Mouse (Mus musculus) ES-E14 (cell line): ENCODE measurements around the gene Trpv4. TPM values are rescaled to one million over a fixed set of nuclear protein-coding genes. Genes with fewer than 3 reads are reported as not detected.

Experiments used
- DNase-seq: peaks from one replicate; pipeline ENCODE4 v3.0.0-alpha.2; 2013; ENCODE audit warnings: low read depth, low spot score
- H3K27ac ChIP-seq: 2 replicates; pipeline ENCODE4 v1.5.1; 2012; ENCODE audit warnings: low read depth, mild to moderate bottlenecking, low read length, moderate library complexity, mixed read lengths; ENCODE audit not compliant: poor library complexity, insufficient read depth, severe bottlenecking
- H3K36me3 ChIP-seq: 2 replicates; pipeline ENCODE4 v1.6.1; 2012; ENCODE audit warnings: mild to moderate bottlenecking, low read length, moderate library complexity, mixed read lengths; ENCODE audit not compliant: control insufficient read depth, poor library complexity, insufficient read depth, severe bottlenecking
- H3K4me1 ChIP-seq, 2 experiments: fragments of 150-350 bp in 1 of 2; sonication (generic) in 1 of 2; 2 replicates each; pipeline ENCODE4 v1.6.1; 2012; ENCODE audit warnings: low read length in 2 of 2, mild to moderate bottlenecking in 1 of 2, mixed read lengths in 1 of 2; ENCODE audit not compliant: control insufficient read depth in 2 of 2, insufficient read depth in 2 of 2, poor library complexity in 1 of 2
- H3K4me3 ChIP-seq, 2 experiments: fragments of 150-350 bp in 1 of 2; sonication (generic) in 1 of 2; 2 replicates each; pipeline ENCODE4 v1.5.1; 2012; ENCODE audit warnings: low read length in 2 of 2, low read depth in 1 of 2, mild to moderate bottlenecking in 1 of 2, mixed read lengths in 1 of 2; ENCODE audit not compliant: insufficient read depth in 1 of 2, poor library complexity in 1 of 2, severe bottlenecking in 1 of 2
- H3K9ac ChIP-seq: 2 replicates; pipeline ENCODE4 v1.6.1; 2012; ENCODE audit warnings: low read depth, mild to moderate bottlenecking, low read length, mixed read lengths; ENCODE audit not compliant: poor library complexity, insufficient read depth, severe bottlenecking
- H3K9me3 ChIP-seq: fragments of 150-350 bp; sonication (generic); 2 replicates; pipeline ENCODE4 v1.6.1; 2012; ENCODE audit warnings: low read depth, mild to moderate bottlenecking, low read length; ENCODE audit not compliant: control insufficient read depth, insufficient read depth
- CHD2 ChIP-seq: IDR thresholded peaks from 2 replicates; pipeline ENCODE4 v1.6.1; 2014; ENCODE audit warnings: mild to moderate bottlenecking, low read depth, low read length, inconsistent platforms
- HCFC1 ChIP-seq: IDR thresholded peaks from 2 replicates; pipeline ENCODE4 v1.6.1; 2012; ENCODE audit warnings: low read length, inconsistent platforms, borderline replicate concordance; ENCODE audit not compliant: insufficient read depth
- MAFK ChIP-seq: IDR thresholded peaks from 2 replicates; pipeline ENCODE4 v1.6.1; 2014; ENCODE audit warnings: mild to moderate bottlenecking, low read depth, low read length, inconsistent platforms; ENCODE audit not compliant: insufficient read depth
- ZC3H11A ChIP-seq: IDR thresholded peaks from 2 replicates; pipeline ENCODE4 v1.6.1; 2012; ENCODE audit warnings: low read depth, mild to moderate bottlenecking, inconsistent platforms, low read length, borderline replicate concordance
- ZNF384 ChIP-seq: IDR thresholded peaks from 2 replicates; pipeline ENCODE4 v1.6.1; 2012; ENCODE audit warnings: low read depth, low read length, inconsistent platforms
- in situ Hi-C, 2 experiments: fragments of 600-800 bp; cut with MboI; formaldehyde crosslinking; loops; one replicate each; pipeline ENCODE4 v1.15.1; 2025; ENCODE audit warnings: low sequenced_read_pairs in 2 of 2, inconsistent platforms in 1 of 2; ENCODE audit not compliant: unreplicated experiment in 2 of 2
- total RNA-seq: library from RNA; depleted of rRNA; stranded (reverse); fragments of 300-350 nt; gene quantifications from 2 replicates; pipeline ENCODE4 v1.2.3, GENCODE M21; 2012

Gene Trpv4
- total RNA-seq, 1 experiment = 1.4 TPM

- Histone ChIP-seq H3K36me3 (no peaks in the 10 kb centered on the region), H3K9me3 (no peaks in the 10 kb centered on the region), H3K9ac (peak overlapping the region; percentile 81; the same call in 1 of the 2 replicates), H3K27ac (no peak overlapping the region), H3K4me3 (peak overlapping the region; percentile 87 to 88), H3K4me1 (peaks cover 0 to 17% of the 10 kb centered on the region in 2 experiments; a peak in 1 of 4 replicates)
- TF ChIP-seq CHD2 (no peak), MAFK (no peak), ZC3H11A (no peak), ZNF384 (no peak)
- in situ Hi-C loops = no loop called here
- DNase-seq = no peak
These were observed 31.6 kb upstream of the Trpv4 start for GRCm38 (mm10) chr5:114689700-114690366.

- Histone ChIP-seq H3K9me3 (no peaks in the 10 kb centered on the region), H3K4me3 (no peak overlapping the region), H3K36me3 (no peaks in the 10 kb centered on the region), H3K4me1 (peaks cover 0 to 17% of the 10 kb centered on the region in 2 experiments; a peak in 1 of 4 replicates), H3K27ac (no peak overlapping the region), H3K9ac (no peak overlapping the region)
- in situ Hi-C loops = no loop called here
- no peak for DNase-seq
- no peak for TF ChIP-seq ZC3H11A
- TF ChIP-seq HCFC1 = no peak
- no peak for TF ChIP-seq ZNF384
- no peak for TF ChIP-seq CHD2
- TF ChIP-seq MAFK = no peak
These were observed 30.5 kb upstream of the Trpv4 start for GRCm38 (mm10) chr5:114688703-114689102.

- H3K36me3 ChIP-seq = no peaks in the 10 kb centered on the region
- no peaks in the 10 kb centered on the region for H3K9me3 ChIP-seq
- peaks cover 0 to 17% of the 10 kb centered on the region in 2 experiments; a peak in 1 of 4 replicates for H3K4me1 ChIP-seq
- in situ Hi-C loops = no loop called here
- H3K4me3 ChIP-seq = no peak overlapping the region
- no peak for DNase-seq
- H3K9ac ChIP-seq = no peak overlapping the region
- TF ChIP-seq MAFK = no peak
- no peak for TF ChIP-seq HCFC1
- no peak for TF ChIP-seq ZC3H11A
- no peak for TF ChIP-seq CHD2
- TF ChIP-seq ZNF384 = no peak
- no peak overlapping the region for H3K27ac ChIP-seq
These were observed 29.7 kb upstream of the Trpv4 start for GRCm38 (mm10) chr5:114687901-114688300.

- TF ChIP-seq MAFK (no peak), CHD2 (no peak)
- no peak overlapping the region for H3K9ac ChIP-seq
- no peaks in the 10 kb centered on the region for H3K9me3 ChIP-seq
- in situ Hi-C loops = no loop called here
- no peak for DNase-seq
- no peak overlapping the region for H3K4me3 ChIP-seq
- no peak overlapping the region for H3K27ac ChIP-seq
- H3K4me1 ChIP-seq = peaks cover 0 to 12% of the 10 kb centered on the region in 2 experiments; a peak in 1 of 4 replicates
- no peaks in the 10 kb centered on the region for H3K36me3 ChIP-seq
These were observed 28.5 kb upstream of the Trpv4 start for GRCm38 (mm10) chr5:114686726-114687210.

GRCm38 (mm10) chr5:114685986-114686385, 27.8 kb upstream of the Trpv4 start:
- no peak overlapping the region for H3K9ac ChIP-seq
- in situ Hi-C loops = no loop called here
- no peaks in the 10 kb centered on the region for H3K9me3 ChIP-seq
- peaks cover 0 to 12% of the 10 kb centered on the region in 2 experiments; a peak in 1 of 4 replicates for H3K4me1 ChIP-seq
- no peak for DNase-seq
- no peaks in the 10 kb centered on the region for H3K36me3 ChIP-seq
- H3K27ac ChIP-seq = no peak overlapping the region
- no peak for TF ChIP-seq MAFK
- no peak for TF ChIP-seq CHD2
- TF ChIP-seq ZNF384 = no peak
- TF ChIP-seq ZC3H11A = no peak
- no peak for TF ChIP-seq HCFC1
- no peak overlapping the region for H3K4me3 ChIP-seq
